Mouse (Mus musculus): ENCODE results near the gene Hexa.

GRCm38 (mm10) chr9:59551017-59551416, 11.7 kb downstream of the Hexa start:
- no peak for TF ChIP-seq CTCF (conservative IDR thresholded peaks at IDR 0.05 in 1 of 2, IDR thresholded peaks at IDR 0.05 in 1 of 2; ENCODE audit: low read depth in 2 of 2, low read length in 2 of 2)
- no peak for TF ChIP-seq MEF2A (IDR thresholded peaks at IDR 0.05; ENCODE audit: borderline replicate concordance, low read depth, low read length)
- no peak for TF ChIP-seq POLR2A (IDR thresholded peaks at IDR 0.05; ENCODE audit: low read depth, low read length)
- no peak for TF ChIP-seq TCF12 (IDR thresholded peaks at IDR 0.05; ENCODE audit: low read depth, low read length)
- no peak for TF ChIP-seq RAD21 (IDR thresholded peaks at IDR 0.05; ENCODE audit: low read depth, low read length)
- TF ChIP-seq TBP (conservative IDR thresholded peaks at IDR 0.05; ENCODE audit: low read depth, low read length), result no peak
- TF ChIP-seq E2F4 (IDR thresholded peaks at IDR 0.05; ENCODE audit: insufficient replicate concordance, low read depth, low read length), result no peak
- no peak for TF ChIP-seq ZNF384 (IDR thresholded peaks at IDR 0.05; ENCODE audit: low read depth, low read length)
- TF ChIP-seq NELFE (IDR thresholded peaks at IDR 0.05; ENCODE audit: low read depth, low read length), result no peak
- no peak for TF ChIP-seq EP300 (IDR thresholded peaks at IDR 0.05; ENCODE audit: low read length)
- no peak for TF ChIP-seq RCOR1 (conservative IDR thresholded peaks at IDR 0.05; ENCODE audit: low read depth, low read length)

Data from CH12.LX (cell line).